Mouse (Mus musculus) heart, embryonic 11.5 days (tissue): ENCODE measurements around the gene Macrod1. TPM values are rescaled to one million over a fixed set of nuclear protein-coding genes. Genes with fewer than 3 reads are reported as not detected.

Experiments used
- ATAC-seq: fragments of 200-750 bp; cut with Nextera tagmentation; replicated peaks from 2 replicates; pipeline ENCODE4 v1.8.0; 2017; ENCODE audit warnings: moderate library complexity; ENCODE audit not compliant: insufficient number of reproducible peaks, low FRiP score, low TSS enrichment
- H3K27ac ChIP-seq: fragments of 300-500 bp; sonication (generic); 2 replicates; pipeline ENCODE4 v1.5.1; 2014; ENCODE audit warnings: mild to moderate bottlenecking, low read depth, low read length
- H3K27me3 ChIP-seq: fragments of 300-500 bp; sonication (generic); 2 replicates; pipeline ENCODE4 v1.6.1; 2014; ENCODE audit warnings: mild to moderate bottlenecking, low read length, mixed read lengths; ENCODE audit not compliant: control insufficient read depth, insufficient read depth
- H3K36me3 ChIP-seq: fragments of 300-500 bp; sonication (generic); 2 replicates; pipeline ENCODE4 v1.6.1; 2014; ENCODE audit warnings: mild to moderate bottlenecking, low read length, moderate library complexity, mixed read lengths; ENCODE audit not compliant: control insufficient read depth, insufficient read depth
- H3K4me1 ChIP-seq: fragments of 300-500 bp; sonication (generic); 2 replicates; pipeline ENCODE4 v1.6.1; 2014; ENCODE audit warnings: low read length; ENCODE audit not compliant: control insufficient read depth, insufficient read depth
- H3K4me2 ChIP-seq: fragments of 300-500 bp; sonication (generic); 2 replicates; pipeline ENCODE4 v1.6.1; 2014; ENCODE audit warnings: mild to moderate bottlenecking, moderate library complexity
- H3K4me3 ChIP-seq: fragments of 300-500 bp; sonication (generic); 2 replicates; pipeline ENCODE4 v1.5.1; 2014; ENCODE audit warnings: low read depth, low read length
- H3K9ac ChIP-seq: fragments of 300-500 bp; sonication (generic); 2 replicates; pipeline ENCODE4 v1.6.1; 2014; ENCODE audit warnings: mild to moderate bottlenecking, low read depth, low read length, moderate library complexity
- H3K9me3 ChIP-seq: fragments of 300-500 bp; sonication (generic); replicated peaks from 2 replicates; pipeline ENCODE4 v1.6.1; 2016; ENCODE audit warnings: low read length; ENCODE audit not compliant: control insufficient read depth
- WGBS: fragments of 180-500 bp; shearing (Covaris S2); extraction: QIAGEN DNeasy Blood & Tissue Kit; methylation state at CpG from one replicate; pipeline ENCODE4 v1.1.7; 2014; ENCODE audit not compliant: insufficient replicate concordance; 5-methylcytosine and 5-hydroxymethylcytosine counted together
- polyA plus RNA-seq: library from polyadenylated mRNA; unstranded; fragments of >200 nt; fragmentation: Nextera tagmentation; extraction: Ambion mirVana; gene quantifications from 2 replicates; pipeline ENCODE4 v1.2.1, GENCODE M21; 2014

The Macrod1 gene
- polyA plus RNA-seq, 1 experiment from 2014 or later = 13.3 TPM

DNA sequence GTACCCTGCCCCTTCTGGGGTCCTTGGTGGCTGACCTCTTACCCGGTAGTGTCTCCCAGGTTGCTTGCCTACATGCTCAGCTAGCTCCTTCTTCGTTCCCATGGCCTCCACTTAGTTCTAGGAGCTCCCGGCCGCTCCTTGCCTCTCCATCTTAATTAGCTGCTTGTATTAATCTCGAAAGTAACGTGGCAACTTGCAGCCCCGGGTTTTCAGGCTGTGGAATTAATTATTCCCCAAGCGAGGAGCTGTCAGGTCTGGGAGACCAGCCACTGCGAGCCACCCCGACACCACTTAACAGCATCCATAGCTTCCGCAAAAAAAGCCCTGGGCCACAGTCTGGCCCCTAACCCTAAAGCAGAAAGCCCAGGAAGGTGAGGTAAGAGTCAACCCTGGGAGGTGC is 126.8 kb downstream of the Macrod1 start:
- H3K9me3 ChIP-seq = no peaks in the 10 kb centered on the region
- H3K4me3 ChIP-seq = no peak overlapping the region
- no peak overlapping the region for H3K4me2 ChIP-seq
- H3K4me1 ChIP-seq = peaks cover 14% of the 10 kb centered on the region
- ATAC-seq = no peak
- no peaks in the 10 kb centered on the region for H3K36me3 ChIP-seq
- WGBS = 51% methylated on average over 11 of the region's 11 CpGs
- H3K27me3 ChIP-seq = peaks cover 72% of the 10 kb centered on the region
- no peak overlapping the region for H3K9ac ChIP-seq
- H3K27ac ChIP-seq = no peak overlapping the region

DNA sequence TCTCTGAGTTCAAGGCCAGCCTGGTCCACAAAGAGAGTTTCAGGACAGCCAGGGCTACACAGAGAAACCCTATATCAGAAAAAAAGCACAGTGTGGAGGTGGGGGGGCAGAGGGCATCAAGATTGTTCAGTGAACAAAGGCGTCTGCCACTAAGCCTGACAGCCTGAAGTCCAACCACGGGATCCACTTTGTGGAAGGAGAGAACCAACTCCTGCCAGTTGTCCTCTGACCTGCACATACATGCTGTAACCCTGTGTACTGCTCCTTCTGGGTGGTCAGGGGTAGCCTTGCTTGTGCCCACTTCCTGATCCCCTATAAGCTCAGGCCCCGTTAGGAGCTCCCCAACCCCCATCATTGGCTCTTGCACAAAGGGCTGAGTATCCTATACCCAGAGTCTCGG is 128.4 kb downstream of the Macrod1 start:
- no peak overlapping the region for H3K27ac ChIP-seq
- no peak overlapping the region for H3K4me2 ChIP-seq
- H3K4me1 ChIP-seq = peaks cover 14% of the 10 kb centered on the region
- peaks cover 77% of the 10 kb centered on the region for H3K27me3 ChIP-seq
- no peak overlapping the region for H3K9ac ChIP-seq
- 53% methylated on average over 4 of the region's 4 CpGs for WGBS
- H3K9me3 ChIP-seq = no peaks in the 10 kb centered on the region
- H3K36me3 ChIP-seq = no peaks in the 10 kb centered on the region
- no peak for ATAC-seq
- no peak overlapping the region for H3K4me3 ChIP-seq

DNA sequence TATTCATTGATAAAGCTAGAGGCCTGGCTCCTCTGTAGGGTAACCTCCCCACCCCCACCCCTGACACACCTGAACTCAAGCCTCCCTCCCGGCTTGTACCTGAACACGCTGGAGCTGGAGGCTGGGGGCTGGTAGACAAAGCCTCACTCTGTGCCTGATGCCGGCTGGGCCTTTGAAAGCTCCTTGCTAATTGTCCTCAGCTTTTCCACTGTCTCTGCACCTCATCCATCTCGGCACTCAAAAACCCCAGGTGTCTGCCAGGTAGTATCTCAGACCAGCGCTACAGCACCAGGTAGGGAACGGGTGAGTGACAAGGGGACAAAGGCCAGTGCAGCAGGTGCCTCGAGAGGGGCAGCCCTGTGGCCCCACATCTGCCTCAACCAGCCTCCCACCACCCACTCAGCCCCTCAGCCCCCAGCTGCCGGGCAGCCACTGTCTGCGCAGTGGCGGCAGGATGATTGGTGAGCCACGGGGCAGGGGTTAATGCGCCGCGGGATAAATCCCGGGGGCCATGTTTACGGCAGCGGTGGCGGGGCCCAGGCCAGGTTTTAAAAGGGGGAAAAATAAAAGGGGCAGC is 129.2 kb downstream of the Macrod1 start:
- peak overlapping the region; percentile 10; the same call in 1 of the 2 replicates for H3K4me2 ChIP-seq
- H3K4me1 ChIP-seq = peaks cover 14% of the 10 kb centered on the region
- H3K9me3 ChIP-seq = no peaks in the 10 kb centered on the region
- no peak overlapping the region for H3K4me3 ChIP-seq
- no peak overlapping the region for H3K9ac ChIP-seq
- 13% methylated on average over 18 of the region's 18 CpGs for WGBS
- peaks cover 72% of the 10 kb centered on the region for H3K27me3 ChIP-seq
- H3K27ac ChIP-seq = no peak overlapping the region
- ATAC-seq = no peak
- H3K36me3 ChIP-seq = no peaks in the 10 kb centered on the region

DNA sequence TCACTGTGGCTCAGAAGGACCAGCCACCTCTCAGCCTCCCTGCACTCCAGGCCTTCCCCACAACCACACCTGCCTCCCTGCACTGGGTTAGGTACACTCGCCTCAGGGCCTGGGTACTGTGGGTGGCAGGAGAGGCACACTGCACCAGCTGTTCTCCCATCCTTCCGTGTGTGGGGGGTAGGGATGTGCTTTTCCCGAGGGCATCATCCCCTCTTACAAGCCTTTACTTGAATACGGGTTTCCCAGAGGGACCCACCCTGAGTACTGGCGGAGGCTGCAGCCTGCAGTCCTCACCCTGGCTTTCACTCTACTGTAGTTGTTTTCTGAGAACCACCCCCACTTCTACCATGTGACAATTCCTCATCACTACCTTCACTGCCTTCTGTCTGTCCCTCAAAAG is 130.5 kb downstream of the Macrod1 start:
- Histone ChIP-seq H3K4me1 (peaks cover 13% of the 10 kb centered on the region), H3K27ac (no peak overlapping the region), H3K4me3 (no peak overlapping the region), H3K27me3 (peaks cover 59% of the 10 kb centered on the region), H3K4me2 (no peak overlapping the region), H3K36me3 (no peaks in the 10 kb centered on the region), H3K9ac (no peak overlapping the region), H3K9me3 (no peaks in the 10 kb centered on the region)
- no peak for ATAC-seq
- 56% methylated on average over 5 of the region's 5 CpGs for WGBS

DNA sequence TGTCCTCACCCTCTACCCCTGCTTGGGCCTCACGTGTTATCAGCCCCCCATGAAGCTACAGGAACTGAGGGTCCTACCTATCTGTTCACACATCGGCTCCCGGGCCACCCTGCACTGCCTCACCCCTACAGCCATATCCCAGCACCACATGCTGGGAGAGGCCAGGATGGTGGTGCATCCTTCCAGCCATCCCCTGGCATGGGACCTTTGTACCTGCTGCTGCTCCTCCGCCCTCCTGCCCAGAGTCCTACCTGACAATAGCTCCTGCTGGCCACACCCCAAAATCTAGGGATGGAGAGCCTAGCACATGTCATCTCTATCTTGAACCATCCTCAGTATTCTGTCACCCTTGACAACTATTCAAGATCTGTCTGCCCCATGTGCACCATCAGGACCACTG is 132.4 kb downstream of the Macrod1 start:
- Histone ChIP-seq H3K27ac (no peak overlapping the region), H3K4me3 (no peak overlapping the region), H3K9me3 (no peaks in the 10 kb centered on the region), H3K4me2 (no peak overlapping the region), H3K36me3 (no peaks in the 10 kb centered on the region), H3K9ac (no peak overlapping the region), H3K27me3 (peaks cover 41% of the 10 kb centered on the region), H3K4me1 (peaks cover 6% of the 10 kb centered on the region)
- no peak for ATAC-seq
- 51% methylated on average over 4 of the region's 4 CpGs for WGBS

DNA sequence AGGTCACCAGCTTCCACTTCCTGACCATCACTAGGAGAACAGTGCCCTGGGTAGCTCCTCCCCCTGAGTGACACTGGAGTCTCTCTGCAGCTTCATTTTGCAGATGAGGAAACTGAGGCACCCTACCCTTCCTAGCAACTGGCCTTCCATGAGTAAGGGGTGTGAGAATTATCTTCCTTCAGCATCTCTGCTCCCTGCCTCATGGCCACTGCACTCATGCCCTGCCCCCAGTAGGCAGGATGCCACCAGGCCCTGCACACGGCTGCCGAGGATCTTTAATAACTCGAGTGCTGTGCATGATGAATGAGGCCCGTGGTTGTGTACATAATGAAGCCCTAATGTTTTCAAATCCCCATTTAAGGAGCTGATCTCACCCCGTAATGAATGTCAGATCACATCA is 134.4 kb downstream of the Macrod1 start:
- ATAC-seq = no peak
- no peak overlapping the region for H3K4me3 ChIP-seq
- H3K9me3 ChIP-seq = no peaks in the 10 kb centered on the region
- H3K27me3 ChIP-seq = peaks cover 26% of the 10 kb centered on the region
- H3K27ac ChIP-seq = no peak overlapping the region
- peaks cover 4% of the 10 kb centered on the region for H3K4me1 ChIP-seq
- no peak overlapping the region for H3K9ac ChIP-seq
- no peaks in the 10 kb centered on the region for H3K36me3 ChIP-seq
- no peak overlapping the region for H3K4me2 ChIP-seq
- WGBS = 70% methylated on average over 5 of the region's 5 CpGs

DNA sequence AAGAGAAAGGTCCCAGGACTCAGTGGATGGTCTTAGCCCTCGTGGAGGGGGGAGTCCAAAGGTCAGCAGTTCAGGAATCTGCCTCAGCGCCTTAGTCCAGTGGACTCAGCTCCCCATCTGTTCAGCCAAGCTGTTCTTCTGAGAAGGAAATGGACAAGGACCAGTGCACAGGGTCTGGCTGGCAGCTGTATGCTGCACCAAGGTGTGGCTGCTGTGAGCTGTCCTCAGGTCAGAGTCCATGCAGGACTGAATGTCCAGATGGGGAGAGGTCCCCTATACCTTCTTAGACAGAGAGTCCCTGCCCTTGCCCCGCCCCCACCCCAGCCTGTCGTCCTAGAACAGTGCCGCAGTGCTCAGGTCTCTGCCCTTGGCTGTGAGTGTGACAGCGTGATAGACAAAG is 135.0 kb downstream of the Macrod1 start:
- H3K9ac ChIP-seq = no peak overlapping the region
- H3K27ac ChIP-seq = no peak overlapping the region
- H3K4me1 ChIP-seq = peaks cover 1% of the 10 kb centered on the region; the same call in 1 of the 2 replicates
- H3K36me3 ChIP-seq = no peaks in the 10 kb centered on the region
- no peak overlapping the region for H3K4me3 ChIP-seq
- H3K27me3 ChIP-seq = peaks cover 20% of the 10 kb centered on the region
- H3K9me3 ChIP-seq = no peaks in the 10 kb centered on the region
- 39% methylated on average over 6 of the region's 6 CpGs for WGBS
- ATAC-seq = no peak
- H3K4me2 ChIP-seq = no peak overlapping the region

DNA sequence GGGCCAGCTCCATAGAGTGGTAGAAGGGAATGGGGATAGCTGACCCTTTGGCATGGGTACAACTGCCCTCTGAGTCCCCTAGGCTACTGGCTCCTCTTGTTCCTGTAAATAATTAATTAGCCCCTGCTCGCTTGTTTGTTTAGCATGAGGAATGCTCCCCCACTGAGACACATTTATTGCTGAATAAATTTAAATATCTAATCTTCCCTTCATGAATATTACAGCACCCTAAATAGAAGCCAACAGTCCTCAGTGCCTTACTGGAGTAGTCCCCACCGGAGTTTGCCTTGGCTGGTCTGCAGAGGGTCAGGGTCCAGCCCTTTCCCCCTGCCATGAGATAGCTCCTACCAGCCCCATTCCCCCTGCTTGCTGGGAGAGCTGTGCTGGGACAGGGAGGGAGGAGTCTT is 136.0 kb downstream of the Macrod1 start:
- no peak overlapping the region for H3K4me2 ChIP-seq
- H3K36me3 ChIP-seq = 0 out of 2 replicates have a peak, but pooled peaks cover 1% of the 10 kb centered on the region
- H3K4me1 ChIP-seq = peaks cover 11% of the 10 kb centered on the region
- H3K27ac ChIP-seq = no peak overlapping the region
- H3K9ac ChIP-seq = no peak overlapping the region
- no peaks in the 10 kb centered on the region for H3K9me3 ChIP-seq
- peaks cover 11% of the 10 kb centered on the region for H3K27me3 ChIP-seq
- no peak for ATAC-seq
- WGBS = 49% methylated on average over 2 of the region's 2 CpGs
- H3K4me3 ChIP-seq = no peak overlapping the region
